Mouse (Mus musculus): ENCODE measurements around the gene 5430427O19Rik. TPM values are rescaled to one million over a fixed set of nuclear protein-coding genes. Genes with fewer than 3 reads are reported as not detected.

Gene 5430427O19Rik
- total and polyA plus RNA-seq, 2 experiments from 2014 or later = not detected

DNA sequence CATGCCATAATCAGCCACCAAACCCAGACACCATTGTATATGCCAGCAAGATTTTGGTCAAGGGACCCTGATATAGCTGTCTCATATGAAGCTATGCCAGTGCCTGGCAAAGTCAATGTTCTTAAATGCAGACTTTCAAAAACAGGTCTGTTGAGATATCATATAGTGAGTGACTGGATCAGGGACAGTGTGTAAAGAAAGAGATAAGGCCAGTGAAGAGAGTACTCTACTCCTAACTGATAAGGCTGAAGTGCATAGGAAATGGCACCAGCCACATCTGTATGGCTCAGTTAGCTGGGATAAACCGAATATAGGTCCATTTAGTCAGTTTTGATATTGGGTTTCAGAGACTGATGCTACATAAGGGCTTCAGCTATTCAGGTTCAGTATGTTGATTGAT lies 31.0 kb downstream of the 5430427O19Rik start:
- Histone ChIP-seq H3K9me3 (ENCODE audit: low read length) (no peaks in the 10 kb centered on the region), H3K36me3 (ENCODE audit: insufficient read depth, low read length) (no peaks in the 10 kb centered on the region), H3K9ac (replicated peaks; ENCODE audit: low read length) (no peak overlapping the region), H3K27ac (no peak overlapping the region), H3K4me3 (ENCODE audit: low read length) (no peak overlapping the region), H3K27me3 (ENCODE audit: insufficient read depth, low read length) (no peaks in the 10 kb centered on the region), H3K4me1 (ENCODE audit: insufficient read depth, low read length) (no peaks in the 10 kb centered on the region), H3K4me2 (ENCODE audit: low read depth, low read length) (no peak overlapping the region)
- TF ChIP-seq CTCF (IDR thresholded peaks at IDR 0.05; ENCODE audit: low read depth) = no peak
- 58% methylated on average over 1 of the region's 1 CpGs for WGBS
- no peak for DNase-seq (ENCODE audit: low spot score)
- ATAC-seq = no peak

DNA sequence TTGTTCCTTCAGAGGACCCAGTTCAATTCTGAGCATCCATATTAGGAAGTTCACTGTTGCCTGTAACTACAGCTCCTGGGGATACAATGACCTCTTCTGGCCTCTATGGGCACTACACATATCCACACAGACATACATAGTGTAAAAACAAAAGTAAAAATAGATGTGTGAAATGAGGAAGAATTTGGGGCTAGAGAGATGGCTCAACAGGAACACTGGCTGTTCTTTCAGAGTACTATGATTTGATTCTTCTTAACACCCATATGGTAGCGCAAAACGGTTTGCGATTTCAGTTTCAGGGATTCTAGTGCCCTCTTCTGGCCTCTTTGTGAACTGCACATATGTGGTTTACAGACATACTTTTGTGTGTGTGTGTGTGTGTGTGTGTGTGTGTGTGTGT lies 48.9 kb downstream of the 5430427O19Rik start:
- Histone ChIP-seq H3K4me1 (ENCODE audit: insufficient read depth, low read length) (no peaks in the 10 kb centered on the region), H3K4me3 (ENCODE audit: low read length) (no peak overlapping the region), H3K27ac (no peak overlapping the region), H3K27me3 (ENCODE audit: insufficient read depth, low read length) (no peaks in the 10 kb centered on the region), H3K4me2 (ENCODE audit: low read depth, low read length) (no peak overlapping the region), H3K9me3 (ENCODE audit: low read length) (no peaks in the 10 kb centered on the region), H3K9ac (replicated peaks; ENCODE audit: low read length) (no peak overlapping the region), H3K36me3 (ENCODE audit: insufficient read depth, low read length) (no peaks in the 10 kb centered on the region)
- DNase-seq (ENCODE audit: low spot score) (peak; percentile 15), ATAC-seq (no peak)
- WGBS = 57% methylated on average over 3 of the region's 3 CpGs
- peak; percentile 55 for TF ChIP-seq CTCF (IDR thresholded peaks at IDR 0.05; ENCODE audit: low read depth)

DNA sequence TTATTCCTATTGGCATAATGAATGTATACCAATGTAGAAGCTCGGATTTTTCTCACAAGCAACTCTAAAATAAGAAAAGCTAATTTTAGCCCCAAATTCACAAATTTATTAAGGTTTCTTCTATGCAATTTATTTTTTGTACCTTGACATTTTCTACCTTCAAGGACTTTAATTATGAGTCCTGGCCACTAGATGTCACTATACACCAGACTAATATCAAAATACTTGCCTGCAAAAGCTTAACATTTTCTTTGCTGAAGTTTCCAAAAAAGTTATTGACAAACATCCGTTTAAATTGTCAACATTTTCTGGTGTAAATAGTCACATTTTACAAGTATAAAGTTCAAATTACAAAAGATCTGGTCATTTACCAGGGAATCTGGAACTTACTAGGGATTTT lies 62.8 kb downstream of the 5430427O19Rik start:
- WGBS = 11% methylated on average over 2 of the region's 2 CpGs
- ATAC-seq (no peak), DNase-seq (ENCODE audit: low spot score) (peak; percentile 61)
- Histone ChIP-seq H3K4me2 (ENCODE audit: low read depth, low read length) (no peak overlapping the region), H3K36me3 (ENCODE audit: insufficient read depth, low read length) (no peaks in the 10 kb centered on the region), H3K4me3 (ENCODE audit: low read length) (no peak overlapping the region), H3K9ac (replicated peaks; ENCODE audit: low read length) (no peak overlapping the region), H3K27me3 (ENCODE audit: insufficient read depth, low read length) (no peaks in the 10 kb centered on the region), H3K4me1 (ENCODE audit: insufficient read depth, low read length) (no peaks in the 10 kb centered on the region), H3K27ac (no peak overlapping the region), H3K9me3 (ENCODE audit: low read length) (no peaks in the 10 kb centered on the region)
- peak; percentile 48 for TF ChIP-seq CTCF (IDR thresholded peaks at IDR 0.05; ENCODE audit: low read depth)

Other genes with a start within 250 kb of the 5430427O19Rik start
- gene Gk, start 93.5 kb upstream of the 5430427O19Rik start, total RNA-seq (2014; rRNA removed) = 8.1 and 9.8 TPM in 2 replicates
- 11.1 and 12.5 TPM in 2 replicates for gene Gk, start 93.5 kb upstream of the 5430427O19Rik start, polyA plus RNA-seq (2015; fragmentation: Nextera tagmentation; extraction: Ambion mirVana)
- not detected in 2 replicates for gene Samt3, start 173.8 kb downstream of the 5430427O19Rik start, total RNA-seq (2014; rRNA removed)
- not detected in 2 replicates for gene Samt3, start 173.8 kb downstream of the 5430427O19Rik start, polyA plus RNA-seq (2015; fragmentation: Nextera tagmentation; extraction: Ambion mirVana)